Mouse (Mus musculus) C2C12 (cell line): ENCODE measurements around the gene Shisa9. TPM values are rescaled to one million over a fixed set of nuclear protein-coding genes. Genes with fewer than 3 reads are reported as not detected.

Source experiments
- H3K27me3 ChIP-seq: one replicate; pipeline ENCODE4 v1.6.1; 2011; ENCODE audit not compliant: control insufficient read depth, insufficient read depth, insufficient read length
- H3K36me3 ChIP-seq: one replicate; pipeline ENCODE4 v1.6.1; 2011; ENCODE audit not compliant: control insufficient read depth, insufficient read depth
- H3K4me3 ChIP-seq: one replicate; pipeline ENCODE4 v1.5.1; 2011; ENCODE audit warnings: mild to moderate bottlenecking, control low read depth; ENCODE audit not compliant: poor library complexity, insufficient read depth, severe bottlenecking
- H3K79me2 ChIP-seq: one replicate; pipeline ENCODE4 v1.6.1; 2011; ENCODE audit not compliant: control insufficient read depth, insufficient read depth
- H3K79me3 ChIP-seq: one replicate; pipeline ENCODE4 v1.6.1; 2011; ENCODE audit warnings: low read depth, control low read depth
- H3ac ChIP-seq: one replicate; pipeline ENCODE3; 2011; ENCODE audit warnings: low read depth; ENCODE audit not compliant: control insufficient read depth, insufficient read length
- CEBPB ChIP-seq: IDR thresholded peaks from one replicate; pipeline ENCODE4 v1.6.1; 2011; ENCODE audit warnings: low read depth, mild to moderate bottlenecking, control low read depth, moderate library complexity
- CTCF ChIP-seq: IDR thresholded peaks from one replicate; pipeline ENCODE4 v1.5.1; 2011; ENCODE audit not compliant: control insufficient read depth, insufficient read depth, insufficient read length
- FOSL1 ChIP-seq: IDR thresholded peaks from one replicate; pipeline ENCODE4 v1.8.0; 2011; ENCODE audit warnings: mild to moderate bottlenecking, low read length; ENCODE audit not compliant: poor library complexity, insufficient read depth, severe bottlenecking
- MAX ChIP-seq: IDR thresholded peaks from one replicate; pipeline ENCODE4 v1.6.1; 2011; ENCODE audit warnings: mild to moderate bottlenecking, control low read depth
- MYOD1 ChIP-seq: IDR thresholded peaks from one replicate; pipeline ENCODE4 v1.6.1; 2011; ENCODE audit warnings: low read depth; ENCODE audit not compliant: control insufficient read depth, insufficient read length
- MYOG ChIP-seq: IDR thresholded peaks from one replicate; pipeline ENCODE4 v1.6.1; 2011; ENCODE audit not compliant: control insufficient read depth, insufficient read length; ENCODE audit errors: extremely low read depth
- USF1 ChIP-seq: IDR thresholded peaks from one replicate; pipeline ENCODE4 v1.6.1; 2011; ENCODE audit warnings: low read depth, mild to moderate bottlenecking, control low read depth, moderate library complexity
- polyA plus RNA-seq: library from polyadenylated mRNA; unstranded; fragments of >200 nt; fragmentation: generic; extraction: Trizol; gene quantifications from one replicate; pipeline ENCODE4 v1.2.1, GENCODE M21; 2012; ENCODE audit warnings: missing spikeins

Shisa9 gene
- polyA plus RNA-seq, 1 experiment: not detected

DNA sequence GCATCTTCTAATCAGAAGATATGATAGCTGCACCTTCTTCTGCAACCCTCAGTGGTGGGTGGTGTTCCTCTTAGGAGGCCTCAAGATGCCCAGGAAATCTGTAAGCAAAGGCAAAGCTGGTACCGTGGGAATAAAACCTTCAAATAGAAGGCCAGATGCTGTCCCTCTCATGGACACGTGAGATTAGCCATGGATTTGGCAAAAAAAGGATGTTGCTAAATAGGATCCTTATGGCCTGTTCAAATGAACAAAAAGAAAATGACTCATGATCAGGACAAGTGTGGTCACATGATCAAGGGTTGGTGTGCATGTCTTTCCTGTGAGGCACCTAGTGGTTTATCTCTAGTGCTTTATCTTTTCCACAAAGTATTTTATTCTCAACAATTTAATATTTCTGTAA, 194.1 kb downstream of the Shisa9 start:
- H3K79me3 ChIP-seq: no peaks in the 10 kb centered on the region
- H3K27me3 ChIP-seq: no peaks in the 10 kb centered on the region
- peak; percentile 46 for TF ChIP-seq USF1
- TF ChIP-seq CEBPB: no peak
- no peaks in the 10 kb centered on the region for H3K36me3 ChIP-seq
- no peak overlapping the region for H3ac ChIP-seq
- no peak overlapping the region for H3K4me3 ChIP-seq
- no peaks in the 10 kb centered on the region for H3K79me2 ChIP-seq

- Histone ChIP-seq H3K36me3 (no peaks in the 10 kb centered on the region), H3K79me3 (no peaks in the 10 kb centered on the region), H3ac (no peak overlapping the region), H3K27me3 (no peaks in the 10 kb centered on the region), H3K79me2 (no peaks in the 10 kb centered on the region), H3K4me3 (no peak overlapping the region)
- TF ChIP-seq USF1 (no peak), CEBPB (no peak), MYOG (no peak), MYOD1 (no peak), FOSL1 (no peak), CTCF (no peak), MAX (no peak)
Measured at GRCm38 (mm10) chr16:12189739-12190138, 205.8 kb downstream of the Shisa9 start.

GRCm38 (mm10) chr16:12196841-12197240, 212.9 kb downstream of the Shisa9 start:
- no peak for TF ChIP-seq FOSL1

DNA sequence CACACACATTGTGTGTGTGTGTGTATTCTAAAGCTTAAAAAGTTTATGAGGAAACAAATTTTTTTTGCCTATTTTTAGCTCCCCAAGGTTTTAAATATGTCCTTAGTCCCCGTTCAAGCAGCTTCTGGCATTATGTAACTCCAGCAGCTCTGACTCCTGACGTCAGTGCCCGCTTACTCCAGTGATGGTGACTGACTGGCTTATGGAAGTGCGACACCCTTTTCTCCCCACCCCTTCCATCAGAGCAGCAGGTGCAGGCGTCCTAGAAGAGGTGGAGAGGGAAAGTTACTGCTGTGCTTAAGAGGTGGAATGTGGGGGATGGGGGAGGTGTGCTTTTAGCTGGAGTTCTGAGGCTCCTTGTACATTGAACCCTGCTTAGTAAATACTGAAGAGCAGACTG, 213.7 kb downstream of the Shisa9 start:
- H3ac ChIP-seq: no peak overlapping the region
- no peaks in the 10 kb centered on the region for H3K79me3 ChIP-seq
- H3K36me3 ChIP-seq: no peaks in the 10 kb centered on the region
- TF ChIP-seq MYOD1 (no peak), MYOG (no peak), USF1 (no peak), CTCF (no peak), CEBPB (no peak), FOSL1 (no peak)
- H3K27me3 ChIP-seq: no peaks in the 10 kb centered on the region
- no peak overlapping the region for H3K4me3 ChIP-seq
- H3K79me2 ChIP-seq: no peaks in the 10 kb centered on the region

More at GRCm38 (mm10) chr16:12196841-12197240, 212.9 kb downstream of the Shisa9 start:
- no peaks in the 10 kb centered on the region for H3K79me2 ChIP-seq
- no peaks in the 10 kb centered on the region for H3K79me3 ChIP-seq
- no peaks in the 10 kb centered on the region for H3K27me3 ChIP-seq
- H3K4me3 ChIP-seq: no peak overlapping the region
- no peak overlapping the region for H3ac ChIP-seq
- no peaks in the 10 kb centered on the region for H3K36me3 ChIP-seq

DNA sequence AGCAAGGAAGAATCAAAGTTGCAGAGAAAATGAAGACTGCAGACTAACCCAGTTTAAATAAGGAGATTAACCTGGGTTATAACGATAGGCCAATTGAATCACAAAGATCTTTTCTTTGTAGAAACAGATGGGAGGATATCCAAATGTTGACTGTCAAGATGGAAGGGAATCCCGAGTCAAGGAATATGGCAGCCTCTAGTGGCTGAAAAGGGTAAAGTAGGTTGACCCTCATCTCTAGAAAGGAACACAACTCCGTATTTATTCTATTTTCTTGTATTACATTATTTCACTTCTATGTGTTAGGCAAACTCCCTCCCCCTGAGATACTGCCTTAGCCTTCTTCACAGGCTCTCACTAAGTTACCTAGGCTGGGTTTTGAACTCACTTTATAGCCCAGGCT, 217.3 kb downstream of the Shisa9 start:
- TF ChIP-seq MYOD1 (no peak), CTCF (no peak), FOSL1 (no peak), MYOG (no peak), USF1 (no peak), CEBPB (no peak), MAX (no peak)
- H3K27me3 ChIP-seq: no peaks in the 10 kb centered on the region
- no peak overlapping the region for H3K4me3 ChIP-seq
- H3K36me3 ChIP-seq: no peaks in the 10 kb centered on the region
- H3K79me3 ChIP-seq: no peaks in the 10 kb centered on the region
- no peak overlapping the region for H3ac ChIP-seq
- no peaks in the 10 kb centered on the region for H3K79me2 ChIP-seq

DNA sequence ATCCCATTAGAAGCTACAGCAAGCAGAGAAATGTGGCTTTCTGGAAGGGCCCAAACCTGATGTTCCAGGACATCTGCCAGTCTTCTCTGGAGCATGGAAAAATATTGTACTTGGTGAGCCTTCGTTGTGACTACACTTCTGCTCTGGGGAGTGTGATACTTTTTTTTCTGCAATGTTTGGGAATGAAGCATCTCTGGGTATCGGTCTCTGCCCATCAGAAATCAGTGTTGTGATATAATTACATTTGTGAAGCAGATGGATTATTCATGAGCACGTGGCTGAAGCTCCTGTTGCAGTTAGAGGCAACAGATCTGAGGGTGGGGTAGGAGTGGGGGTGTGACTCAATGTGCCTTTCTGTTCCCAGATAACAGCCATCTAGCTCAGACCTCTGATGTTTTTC, 218.2 kb downstream of the Shisa9 start:
- no peak for TF ChIP-seq FOSL1
- no peak for TF ChIP-seq USF1
- no peak for TF ChIP-seq CEBPB
- TF ChIP-seq CTCF: no peak
- no peak for TF ChIP-seq MYOG
- no peak for TF ChIP-seq MAX
- TF ChIP-seq MYOD1: no peak
- Histone ChIP-seq H3K36me3 (no peaks in the 10 kb centered on the region), H3K79me3 (no peaks in the 10 kb centered on the region), H3K27me3 (no peaks in the 10 kb centered on the region), H3K79me2 (no peaks in the 10 kb centered on the region), H3K4me3 (no peak overlapping the region), H3ac (no peak overlapping the region)

GRCm38 (mm10) chr16:12203055-12203454, 219.1 kb downstream of the Shisa9 start:
- no peak overlapping the region for H3K4me3 ChIP-seq
- TF ChIP-seq FOSL1 (no peak), CTCF (no peak), MAX (no peak), CEBPB (no peak), MYOG (no peak), MYOD1 (no peak), USF1 (no peak)
- H3ac ChIP-seq: no peak overlapping the region
- no peaks in the 10 kb centered on the region for H3K36me3 ChIP-seq
- H3K79me3 ChIP-seq: no peaks in the 10 kb centered on the region
- H3K27me3 ChIP-seq: no peaks in the 10 kb centered on the region
- H3K79me2 ChIP-seq: no peaks in the 10 kb centered on the region
